Mouse (Mus musculus): Measurements from ENCODE around the gene C1s2.

GRCm38 (mm10) chr6:124584935-124585334 lies 51.0 kb downstream of the C1s2 start:
- TF ChIP-seq CTCF (IDR thresholded peaks at IDR 0.05; ENCODE audit: low read depth) (no peak), EP300 (IDR thresholded peaks at IDR 0.05; ENCODE audit: low read depth) (no peak)
